In genomic region chr6:17451305-17451704, GRCm38 (mm10) we compare ENCODE assay signal across 26 mouse cellular contexts. TPM values are rescaled to one million over a fixed set of nuclear protein-coding genes. Genes with fewer than 3 reads are reported as not detected.
A peak's percentile ranks its signal among the peaks of the same experiment; 100 is the strongest.
DNase-seq lines count a peak whose midpoint lies in the region; ATAC-seq lines count a peak whose summit lies in the region.
"Had no signal": no experiment of that assay in that cellular context is flagged by ENCODE, and none has a peak within 500 bp of the region (broad histone marks: within the 10 kb centered on the region; RNA-seq: fewer than 3 reads in every experiment).

No protein-coding gene starts in this region.

- H3K4me3 ChIP-seq in hindbrain, embryonic 14.5 days (replicated peaks; ENCODE audit: low read length), result no peak overlapping the region
- no peak overlapping the region for H3K4me3 ChIP-seq in hindbrain, embryonic 16.5 days (ENCODE audit: low read length)
- H3K4me3 ChIP-seq: forebrain, embryonic 10.5 days; heart, embryonic 10.5 days; limb, embryonic 10.5 days; liver, embryonic 15.5 days; midbrain, embryonic 10.5 days; myocyte had no signal

- no peak for ATAC-seq in hindbrain, embryonic 14.5 days (ENCODE audit: low FRiP score)
- ATAC-seq in hindbrain, embryonic 16.5 days, result no peak
- ATAC-seq: forebrain, embryonic 16.5 days; inflammation-experienced regulatory T-cells, adult 6 months; midbrain, embryonic 16.5 days; Patski had no signal

- no peaks in the 10 kb centered on the region for H3K4me1 ChIP-seq in hindbrain, embryonic 14.5 days (replicated peaks; ENCODE audit: control insufficient read depth, insufficient read depth, low read length)
- H3K4me1 ChIP-seq in hindbrain, embryonic 16.5 days (ENCODE audit: control insufficient read depth, insufficient read depth, low read depth, low read length), result no peaks in the 10 kb centered on the region
- H3K4me1 ChIP-seq: heart, embryonic 10.5 days; limb, embryonic 10.5 days; liver, embryonic 15.5 days had no signal

- peak; percentile 24 for DNase-seq in hindbrain, embryonic 14.5 days (ENCODE audit: low spot score)
- peak; percentile 20 for DNase-seq in lung, postnatal 25 days (ENCODE audit: low spot score)
- no peak for DNase-seq in lung, adult 18-20 months
- DNase-seq in embryo, embryonic 10.5 days (ENCODE audit: low spot score), result peak; percentile 65
- DNase-seq in retina, embryonic 14.5 days (ENCODE audit: low spot score), result peak; percentile 84
- DNase-seq in layer of hippocampus, adult 9-10 months (ENCODE audit: low spot score), result no peak
- DNase-seq: adrenal gland, postnatal 36 days; cerebellum, adult 9-11 months; gastrocnemius, postnatal 10 days; heart, postnatal 4 days; kidney, adult 18-20 months; kidney, postnatal 4 days; liver; thymus, postnatal 14 days had no signal

- H3K9me3 ChIP-seq in hindbrain, embryonic 14.5 days (ENCODE audit: control insufficient read depth, low read length), result no peaks in the 10 kb centered on the region
- no peaks in the 10 kb centered on the region for H3K9me3 ChIP-seq in hindbrain, embryonic 16.5 days (ENCODE audit: control insufficient read depth, low read length)
- H3K9me3 ChIP-seq: forebrain, embryonic 10.5 days; heart, embryonic 10.5 days; limb, embryonic 10.5 days; liver, embryonic 15.5 days; midbrain, embryonic 10.5 days had no signal

- H3K27ac ChIP-seq in hindbrain, embryonic 14.5 days, result no peak overlapping the region
- H3K27ac ChIP-seq in hindbrain, embryonic 16.5 days (ENCODE audit: low read depth, low read length), result no peak overlapping the region
- H3K27ac ChIP-seq: forebrain, embryonic 10.5 days; heart, embryonic 10.5 days; limb, embryonic 10.5 days; liver, embryonic 15.5 days; macrophage; midbrain, embryonic 10.5 days had no signal

- WGBS in hindbrain, embryonic 14.5 days, result 9% methylated on average over 5 of the region's 5 CpGs
- WGBS in hindbrain, embryonic 16.5 days, result 12% methylated on average over 5 of the region's 5 CpGs

- H3K36me3 ChIP-seq in hindbrain, embryonic 14.5 days (replicated peaks; ENCODE audit: control insufficient read depth, insufficient read depth), result no peaks in the 10 kb centered on the region
- H3K36me3 ChIP-seq in hindbrain, embryonic 16.5 days (ENCODE audit: control insufficient read depth, insufficient read depth, low read length), result no peaks in the 10 kb centered on the region
- H3K36me3 ChIP-seq: forebrain, embryonic 10.5 days; heart, embryonic 10.5 days; limb, embryonic 10.5 days; liver, embryonic 15.5 days; midbrain, embryonic 10.5 days had no signal

- no peak overlapping the region for H3K4me2 ChIP-seq in hindbrain, embryonic 14.5 days (replicated peaks)
- no peak overlapping the region for H3K4me2 ChIP-seq in hindbrain, embryonic 16.5 days (ENCODE audit: low read length)
- H3K4me2 ChIP-seq: liver, embryonic 15.5 days had no signal

- no peak overlapping the region for H3K9ac ChIP-seq in hindbrain, embryonic 14.5 days
- H3K9ac ChIP-seq in hindbrain, embryonic 16.5 days (ENCODE audit: low read depth, low read length), result no peak overlapping the region
- H3K9ac ChIP-seq: liver, embryonic 15.5 days had no signal

- no peaks in the 10 kb centered on the region for H3K27me3 ChIP-seq in hindbrain, embryonic 14.5 days (ENCODE audit: control insufficient read depth, insufficient read depth, low read length)
- H3K27me3 ChIP-seq in hindbrain, embryonic 16.5 days (replicated peaks; ENCODE audit: control insufficient read depth, insufficient read depth, low read length), result no peaks in the 10 kb centered on the region
- H3K27me3 ChIP-seq: liver, embryonic 15.5 days; Patski had no signal

RNA-seq across cellular contexts. Expression of gene Met, which starts 12.3 kb away (rescaled TPM):
- 3.8 and 4.2 TPM in 2 replicates for polyA plus RNA-seq in hindbrain, embryonic 14.5 days (2014; fragmentation: Nextera tagmentation; extraction: Ambion mirVana)
- 1.8 and 2.2 TPM in 2 replicates for polyA plus RNA-seq in hindbrain, embryonic 16.5 days (2015; fragmentation: Nextera tagmentation; extraction: Ambion mirVana)

Comparison
In these comparisons a context has a peak if more than half of its experiments do, and no peak if none do; other contexts are left out.
1. DNase-seq: peak in hindbrain, embryonic 14.5 days (single experiment), lung, postnatal 25 days (single experiment), embryo, embryonic 10.5 days (single experiment) and retina, embryonic 14.5 days (single experiment); none in lung, adult 18-20 months (0 of 2) and layer of hippocampus, adult 9-10 months (single experiment).